Mouse (Mus musculus): ENCODE measurements at regions not wholly inside any gene's neighbourhood (a gene's known extent, or its start where the extent isn't known, plus 50 kb on each side); places are given as distances from the start of the nearest gene placed in this dataset.
A peak's percentile ranks its signal among the peaks of the same experiment; 100 is the strongest.

GRCm38 (mm10) chr12:59507431-59507830 is 287.9 kb upstream of the Fbxo33 start:
- peaks cover 29% of the 10 kb centered on the region for H3K4me1 ChIP-seq (replicated peaks; ENCODE audit: low read depth, low read length)
- H3K4me3 ChIP-seq (replicated peaks; ENCODE audit: low read length), result no peak overlapping the region
- peaks cover 6% of the 10 kb centered on the region for H3K9me3 ChIP-seq (ENCODE audit: low read length)
- H3K36me3 ChIP-seq (ENCODE audit: insufficient read depth, low read length), result peaks cover 6% of the 10 kb centered on the region
- TF ChIP-seq POU5F1 (IDR thresholded peaks at IDR 0.05; ENCODE audit: borderline replicate concordance, low read length), result no peak
- TF ChIP-seq CTCF (conservative IDR thresholded peaks at IDR 0.05; ENCODE audit: low read length), result no peak
- no peak for TF ChIP-seq NANOG (IDR thresholded peaks at IDR 0.05; ENCODE audit: borderline replicate concordance, low read length)
- H3K27me3 ChIP-seq (ENCODE audit: insufficient read depth, low read length), result no peaks in the 10 kb centered on the region

- Histone ChIP-seq H3K9me3 (ENCODE audit: low read length) (no peaks in the 10 kb centered on the region), H3K27me3 (ENCODE audit: insufficient read depth, low read length) (no peaks in the 10 kb centered on the region), H3K36me3 (ENCODE audit: insufficient read depth, low read length) (no peaks in the 10 kb centered on the region), H3K4me3 (replicated peaks; ENCODE audit: low read length) (no peak overlapping the region), H3K4me1 (replicated peaks; ENCODE audit: low read depth, low read length) (peaks cover 3% of the 10 kb centered on the region; the same call in 1 of the 2 replicates)
- TF ChIP-seq NANOG (IDR thresholded peaks at IDR 0.05; ENCODE audit: borderline replicate concordance, low read length), result no peak
- no peak for TF ChIP-seq POU5F1 (IDR thresholded peaks at IDR 0.05; ENCODE audit: borderline replicate concordance, low read length)
- TF ChIP-seq CTCF (conservative IDR thresholded peaks at IDR 0.05; ENCODE audit: low read length), result no peak
These were observed 277.9 kb upstream of the Fbxo33 start for GRCm38 (mm10) chr12:59497434-59497833.

GRCm38 (mm10) chr12:59488019-59488418 is 268.5 kb upstream of the Fbxo33 start:
- H3K36me3 ChIP-seq (ENCODE audit: insufficient read depth, low read length), result no peaks in the 10 kb centered on the region
- no peak overlapping the region for H3K4me3 ChIP-seq (replicated peaks; ENCODE audit: low read length)
- no peaks in the 10 kb centered on the region for H3K9me3 ChIP-seq (ENCODE audit: low read length)
- TF ChIP-seq CTCF (conservative IDR thresholded peaks at IDR 0.05; ENCODE audit: low read length) (no peak), POU5F1 (IDR thresholded peaks at IDR 0.05; ENCODE audit: borderline replicate concordance, low read length) (no peak), NANOG (IDR thresholded peaks at IDR 0.05; ENCODE audit: borderline replicate concordance, low read length) (no peak)
- H3K27me3 ChIP-seq (ENCODE audit: insufficient read depth, low read length), result no peaks in the 10 kb centered on the region
- no peaks in the 10 kb centered on the region for H3K4me1 ChIP-seq (replicated peaks; ENCODE audit: low read depth, low read length)

- no peaks in the 10 kb centered on the region for H3K36me3 ChIP-seq (ENCODE audit: insufficient read depth, low read length)
- no peak for TF ChIP-seq CTCF (conservative IDR thresholded peaks at IDR 0.05; ENCODE audit: low read length)
- no peak for TF ChIP-seq NANOG (IDR thresholded peaks at IDR 0.05; ENCODE audit: borderline replicate concordance, low read length)
- TF ChIP-seq POU5F1 (IDR thresholded peaks at IDR 0.05; ENCODE audit: borderline replicate concordance, low read length), result no peak
- H3K4me1 ChIP-seq (replicated peaks; ENCODE audit: low read depth, low read length), result no peaks in the 10 kb centered on the region
- H3K27me3 ChIP-seq (ENCODE audit: insufficient read depth, low read length), result no peaks in the 10 kb centered on the region
- no peaks in the 10 kb centered on the region for H3K9me3 ChIP-seq (ENCODE audit: low read length)
- no peak overlapping the region for H3K4me3 ChIP-seq (replicated peaks; ENCODE audit: low read length)
These were observed 268.0 kb upstream of the Fbxo33 start for GRCm38 (mm10) chr12:59487507-59487906.

- TF ChIP-seq CTCF (conservative IDR thresholded peaks at IDR 0.05; ENCODE audit: low read length), result peak; percentile 16; the same call in 1 of the 2 replicates
- TF ChIP-seq NANOG (IDR thresholded peaks at IDR 0.05; ENCODE audit: borderline replicate concordance, low read length), result no peak
- Histone ChIP-seq H3K4me3 (replicated peaks; ENCODE audit: low read length) (no peak overlapping the region), H3K27me3 (ENCODE audit: insufficient read depth, low read length) (no peaks in the 10 kb centered on the region), H3K36me3 (ENCODE audit: insufficient read depth, low read length) (no peaks in the 10 kb centered on the region), H3K9me3 (ENCODE audit: low read length) (no peaks in the 10 kb centered on the region), H3K4me1 (replicated peaks; ENCODE audit: low read depth, low read length) (no peaks in the 10 kb centered on the region)
These were observed 241.8 kb upstream of the Fbxo33 start for GRCm38 (mm10) chr12:59460997-59461961.

- TF ChIP-seq POU5F1 (IDR thresholded peaks at IDR 0.05; ENCODE audit: borderline replicate concordance, low read length), result no peak
- TF ChIP-seq NANOG (IDR thresholded peaks at IDR 0.05; ENCODE audit: borderline replicate concordance, low read length), result no peak
- TF ChIP-seq CTCF (conservative IDR thresholded peaks at IDR 0.05; ENCODE audit: low read length), result no peak
- Histone ChIP-seq H3K36me3 (ENCODE audit: insufficient read depth, low read length) (no peaks in the 10 kb centered on the region), H3K4me1 (replicated peaks; ENCODE audit: low read depth, low read length) (no peaks in the 10 kb centered on the region), H3K4me3 (replicated peaks; ENCODE audit: low read length) (no peak overlapping the region), H3K9me3 (ENCODE audit: low read length) (peaks cover 9% of the 10 kb centered on the region), H3K27me3 (ENCODE audit: insufficient read depth, low read length) (no peaks in the 10 kb centered on the region)
These were observed 236.8 kb upstream of the Fbxo33 start for GRCm38 (mm10) chr12:59456175-59456851.

GRCm38 (mm10) chr12:59415051-59415450 is 195.5 kb upstream of the Fbxo33 start:
- no peak for TF ChIP-seq CTCF (conservative IDR thresholded peaks at IDR 0.05; ENCODE audit: low read length)
- TF ChIP-seq POU5F1 (IDR thresholded peaks at IDR 0.05; ENCODE audit: borderline replicate concordance, low read length), result no peak
- TF ChIP-seq NANOG (IDR thresholded peaks at IDR 0.05; ENCODE audit: borderline replicate concordance, low read length), result no peak
- H3K4me1 ChIP-seq (replicated peaks; ENCODE audit: low read depth, low read length), result no peaks in the 10 kb centered on the region
- H3K4me3 ChIP-seq (replicated peaks; ENCODE audit: low read length), result no peak overlapping the region
- no peaks in the 10 kb centered on the region for H3K9me3 ChIP-seq (ENCODE audit: low read length)
- no peaks in the 10 kb centered on the region for H3K27me3 ChIP-seq (ENCODE audit: insufficient read depth, low read length)
- no peaks in the 10 kb centered on the region for H3K36me3 ChIP-seq (ENCODE audit: insufficient read depth, low read length)

- Histone ChIP-seq H3K36me3 (ENCODE audit: insufficient read depth, low read length) (no peaks in the 10 kb centered on the region), H3K27me3 (ENCODE audit: insufficient read depth, low read length) (no peaks in the 10 kb centered on the region), H3K9me3 (ENCODE audit: low read length) (no peaks in the 10 kb centered on the region), H3K4me3 (replicated peaks; ENCODE audit: low read length) (no peak overlapping the region), H3K4me1 (replicated peaks; ENCODE audit: low read depth, low read length) (no peaks in the 10 kb centered on the region)
- TF ChIP-seq POU5F1 (IDR thresholded peaks at IDR 0.05; ENCODE audit: borderline replicate concordance, low read length) (no peak), NANOG (IDR thresholded peaks at IDR 0.05; ENCODE audit: borderline replicate concordance, low read length) (no peak), CTCF (conservative IDR thresholded peaks at IDR 0.05; ENCODE audit: low read length) (no peak)
These were observed 192.0 kb upstream of the Fbxo33 start for GRCm38 (mm10) chr12:59411491-59411890.

Measured in E14TG2a.4 (cell line).